Comparison of ENCODE assay signal across 29 mouse cellular contexts in the genomic region with DNA sequence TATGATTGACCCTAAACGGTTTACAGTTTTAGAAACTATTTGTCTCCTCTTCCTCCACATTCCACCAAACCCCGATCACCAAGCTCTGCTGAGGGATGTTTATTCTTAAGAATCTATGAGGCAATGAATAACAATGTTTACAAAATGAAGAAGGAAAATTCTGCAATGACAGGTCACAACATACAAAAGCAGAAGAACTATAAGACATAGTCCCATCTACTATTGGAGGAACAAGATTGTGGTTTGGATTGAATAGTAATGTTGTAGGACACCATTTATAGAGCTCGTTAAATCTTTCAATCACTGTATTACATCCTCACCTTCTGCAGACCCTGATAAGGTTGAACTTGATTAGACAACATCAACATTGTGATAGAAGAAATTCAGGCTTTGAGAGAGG. TPM values are rescaled to one million over a fixed set of nuclear protein-coding genes. Genes with fewer than 3 reads are reported as not detected.
"Had no signal": no experiment of that assay in that cellular context is flagged by ENCODE, and none has a peak within 500 bp of the region (broad histone marks: within the 10 kb centered on the region; RNA-seq: fewer than 3 reads in every experiment).

No protein-coding gene starts in this region.

- H3K9me3 ChIP-seq: intestine, embryonic 15.5 days; kidney, embryonic 15.5 days; limb, embryonic 12.5 days; limb, embryonic 15.5 days; lung, embryonic 15.5 days; midbrain, embryonic 13.5 days; neural tube, embryonic 12.5 days; neural tube, embryonic 15.5 days had no signal

- H3K27ac ChIP-seq: intestine, embryonic 15.5 days; kidney, embryonic 15.5 days; limb, embryonic 12.5 days; limb, embryonic 15.5 days; liver, embryonic 14.5 days; lung, embryonic 15.5 days; macrophage; midbrain, embryonic 13.5 days; neural tube, embryonic 12.5 days; neural tube, embryonic 15.5 days had no signal

- ATAC-seq: intestine, embryonic 15.5 days; midbrain, embryonic 13.5 days had no signal

- H3K9ac ChIP-seq: intestine, embryonic 15.5 days; kidney, embryonic 15.5 days; limb, embryonic 12.5 days; limb, embryonic 15.5 days; liver, embryonic 14.5 days; lung, embryonic 15.5 days; midbrain, embryonic 13.5 days; neural tube, embryonic 12.5 days; neural tube, embryonic 15.5 days had no signal

- H3K36me3 ChIP-seq: intestine, embryonic 15.5 days; kidney, embryonic 15.5 days; limb, embryonic 12.5 days; limb, embryonic 15.5 days; lung, embryonic 15.5 days; midbrain, embryonic 13.5 days; neural tube, embryonic 12.5 days; neural tube, embryonic 15.5 days had no signal

- H3K27me3 ChIP-seq: intestine, embryonic 15.5 days; limb, embryonic 12.5 days; limb, embryonic 15.5 days; lung, embryonic 15.5 days; midbrain, embryonic 13.5 days; neural tube, embryonic 12.5 days; neural tube, embryonic 15.5 days had no signal

- H3K4me3 ChIP-seq: intestine, embryonic 15.5 days; kidney, embryonic 15.5 days; limb, embryonic 12.5 days; limb, embryonic 15.5 days; lung, embryonic 15.5 days; midbrain, embryonic 13.5 days; neural tube, embryonic 12.5 days; neural tube, embryonic 15.5 days had no signal

- DNase-seq: kidney, adult 11 months; kidney, adult 8-10 months; kidney, postnatal 14 days; kidney, postnatal 4 days; left cerebral cortex, postnatal 4 days; lung, adult 18-20 months; lung, postnatal 14 days; thymus, adult 18-20 months; thymus, postnatal 36 days had no signal

- H3K4me1 ChIP-seq: intestine, embryonic 15.5 days; kidney, embryonic 15.5 days; limb, embryonic 12.5 days; limb, embryonic 15.5 days; lung, embryonic 15.5 days; midbrain, embryonic 13.5 days; neural tube, embryonic 12.5 days; neural tube, embryonic 15.5 days had no signal

- H3K4me2 ChIP-seq: intestine, embryonic 15.5 days; kidney, embryonic 15.5 days; limb, embryonic 12.5 days; limb, embryonic 15.5 days; lung, embryonic 15.5 days; midbrain, embryonic 13.5 days; neural tube, embryonic 12.5 days; neural tube, embryonic 15.5 days had no signal

RNA-seq across cellular contexts. Expression of a gene that starts 1.1 kb away (rescaled TPM):
- total RNA-seq: layer of hippocampus, adult 18-20 months; layer of hippocampus, postnatal 14 days; left cerebral cortex, adult 8-10 months; left cerebral cortex, postnatal 14 days; midbrain, postnatal 0 days had no signal
- polyA plus RNA-seq: limb, embryonic 12.5 days; neural tube, embryonic 12.5 days; testis, adult 2 months had no signal

RNA-seq across cellular contexts. Expression of a gene that starts 5.0 kb away (rescaled TPM):
- total RNA-seq: layer of hippocampus, adult 18-20 months; layer of hippocampus, postnatal 14 days; left cerebral cortex, adult 8-10 months; left cerebral cortex, postnatal 14 days; midbrain, postnatal 0 days had no signal
- polyA plus RNA-seq: limb, embryonic 12.5 days; midbrain, embryonic 13.5 days; neural tube, embryonic 12.5 days; testis, adult 2 months had no signal

RNA-seq across cellular contexts. Expression of a gene that starts 5.0 kb away (rescaled TPM):
- total RNA-seq: layer of hippocampus, adult 18-20 months; layer of hippocampus, postnatal 14 days; left cerebral cortex, adult 8-10 months; left cerebral cortex, postnatal 14 days; left cerebral cortex, postnatal 4 days; midbrain, postnatal 0 days had no signal
- polyA plus RNA-seq: intestine, embryonic 15.5 days; kidney, embryonic 15.5 days; limb, embryonic 12.5 days; limb, embryonic 15.5 days; liver, embryonic 14.5 days; lung, embryonic 15.5 days; macrophage; midbrain, embryonic 13.5 days; midbrain, postnatal 0 days; neural tube, embryonic 12.5 days; neural tube, embryonic 15.5 days; small intestine, adult 2 months; spleen, adult 2 months; stomach, embryonic 16.5 days; testis, adult 2 months; urinary bladder, adult 2 months had no signal

RNA-seq across cellular contexts. Expression of a gene that starts 27.7 kb away (rescaled TPM):
- polyA plus RNA-seq: liver, embryonic 14.5 days; macrophage; testis, adult 2 months had no signal
